Mouse (Mus musculus) urinary bladder, postnatal 14 days (tissue): ENCODE measurements at regions not wholly inside any gene's neighbourhood (a gene's known extent, or its start where the extent isn't known, plus 50 kb on each side); places are given as distances from the start of the nearest gene placed in this dataset.
"Not testable (repeated sequence)": the region's sequence is repeated elsewhere in the genome, so short reads cannot be mapped to it uniquely, and the experiment has no call there.

Source experiments
- DNase-seq: peaks from one replicate; pipeline ENCODE4 v3.0.0; 2021; ENCODE audit warnings: low spot score

- no peak for DNase-seq
These were observed 187.8 kb upstream of the Tsc22d2 start for GRCm38 (mm10) chr3:58226447-58227321.

- no peak for DNase-seq
These were observed 187.2 kb upstream of the Tsc22d2 start for GRCm38 (mm10) chr3:58227322-58227627.

GRCm38 (mm10) chr3:58228189-58228588, 186.3 kb upstream of the Tsc22d2 start:
- no peak for DNase-seq

- DNase-seq = no peak
These were observed 182.8 kb upstream of the Tsc22d2 start for GRCm38 (mm10) chr3:58231746-58232145.

GRCm38 (mm10) chr3:58233296-58233695, 181.2 kb upstream of the Tsc22d2 start:
- no peak for DNase-seq

GRCm38 (mm10) chr3:58234846-58235630, 179.5 kb upstream of the Tsc22d2 start:
- DNase-seq = no peak

GRCm38 (mm10) chr3:58238111-58238510, 176.4 kb upstream of the Tsc22d2 start:
- DNase-seq = no peak

- no peak for DNase-seq
These were observed 173.7 kb upstream of the Tsc22d2 start for GRCm38 (mm10) chr3:58240775-58241174.

GRCm38 (mm10) chr3:58245361-58245760, 169.2 kb upstream of the Tsc22d2 start:
- no peak for DNase-seq

- no peak for DNase-seq
These were observed 166.5 kb upstream of the Tsc22d2 start for GRCm38 (mm10) chr3:58247989-58248388.

GRCm38 (mm10) chr3:58253942-58254341, 160.6 kb upstream of the Tsc22d2 start:
- no peak for DNase-seq

- no peak for DNase-seq
These were observed 146.7 kb upstream of the Tsc22d2 start for GRCm38 (mm10) chr3:58267606-58268325.

GRCm38 (mm10) chr3:58271441-58271840, 143.1 kb upstream of the Tsc22d2 start:
- not testable (repeated sequence) for DNase-seq

- DNase-seq = no peak
These were observed 133.2 kb upstream of the Tsc22d2 start for GRCm38 (mm10) chr3:58281291-58281690.

- DNase-seq = not testable (repeated sequence)
These were observed 130.1 kb upstream of the Tsc22d2 start for GRCm38 (mm10) chr3:58284371-58284770.

- DNase-seq = peak; percentile 49
These were observed 118.7 kb upstream of the Tsc22d2 start for GRCm38 (mm10) chr3:58295810-58296209.

GRCm38 (mm10) chr3:58300213-58300612, 114.3 kb upstream of the Tsc22d2 start:
- DNase-seq = no peak

GRCm38 (mm10) chr3:58300801-58301485, 113.6 kb upstream of the Tsc22d2 start:
- no peak for DNase-seq

- DNase-seq = peak; percentile 22
These were observed 112.2 kb upstream of the Tsc22d2 start for GRCm38 (mm10) chr3:58302322-58302721.

GRCm38 (mm10) chr3:58303746-58304145, 110.8 kb upstream of the Tsc22d2 start:
- DNase-seq = no peak

GRCm38 (mm10) chr3:58309601-58310000, 104.9 kb upstream of the Tsc22d2 start:
- peak; percentile 53 for DNase-seq

GRCm38 (mm10) chr3:58310390-58310789, 104.1 kb upstream of the Tsc22d2 start:
- no peak for DNase-seq
